Mouse (Mus musculus) embryonic facial prominence, embryonic 10.5 days (tissue): ENCODE measurements around the gene Zfp108. TPM values are rescaled to one million over a fixed set of nuclear protein-coding genes. Genes with fewer than 3 reads are reported as not detected.
A peak's percentile ranks its signal among the peaks of the same experiment; 100 is the strongest.

Source experiments
- DNase-seq: peaks from one replicate; pipeline ENCODE4 v3.0.0-alpha.2; 2017; ENCODE audit warnings: low spot score
- H3K27ac ChIP-seq: fragments of 300-500 bp; sonication (generic); replicated peaks from 2 replicates; pipeline ENCODE4 v1.5.1; 2016; ENCODE audit warnings: mild to moderate bottlenecking
- H3K27me3 ChIP-seq: fragments of 300-500 bp; sonication (generic); replicated peaks from 2 replicates; pipeline ENCODE4 v1.6.1; 2016; ENCODE audit warnings: low read depth, mild to moderate bottlenecking; ENCODE audit not compliant: poor library complexity, severe bottlenecking
- H3K36me3 ChIP-seq: fragments of 300-500 bp; sonication (generic); replicated peaks from 2 replicates; pipeline ENCODE4 v1.6.1; 2016; ENCODE audit warnings: mild to moderate bottlenecking, moderate library complexity
- H3K4me1 ChIP-seq: fragments of 300-500 bp; sonication (generic); 2 replicates; pipeline ENCODE4 v1.6.1; 2016
- H3K4me3 ChIP-seq: fragments of 300-500 bp; sonication (generic); 2 replicates; pipeline ENCODE4 v1.5.1; 2016; ENCODE audit warnings: mild to moderate bottlenecking, moderate library complexity
- H3K9me3 ChIP-seq: fragments of 300-500 bp; sonication (generic); 2 replicates; pipeline ENCODE4 v1.6.1; 2016; ENCODE audit warnings: mild to moderate bottlenecking
- WGBS: fragments of 180-500 bp; shearing (Covaris S2); methylation state at CpG from one replicate; pipeline ENCODE4 v1.1.7; 2016; 5-methylcytosine and 5-hydroxymethylcytosine counted together
- polyA plus RNA-seq: library from polyadenylated mRNA; unstranded; fragments of >200 nt; fragmentation: Nextera tagmentation; extraction: Ambion mirVana; gene quantifications from 2 replicates; pipeline ENCODE4 v1.2.1, GENCODE M21; 2016

Zfp108 gene
- polyA plus RNA-seq, 1 experiment from 2014 or later, result 3.1 TPM

DNA sequence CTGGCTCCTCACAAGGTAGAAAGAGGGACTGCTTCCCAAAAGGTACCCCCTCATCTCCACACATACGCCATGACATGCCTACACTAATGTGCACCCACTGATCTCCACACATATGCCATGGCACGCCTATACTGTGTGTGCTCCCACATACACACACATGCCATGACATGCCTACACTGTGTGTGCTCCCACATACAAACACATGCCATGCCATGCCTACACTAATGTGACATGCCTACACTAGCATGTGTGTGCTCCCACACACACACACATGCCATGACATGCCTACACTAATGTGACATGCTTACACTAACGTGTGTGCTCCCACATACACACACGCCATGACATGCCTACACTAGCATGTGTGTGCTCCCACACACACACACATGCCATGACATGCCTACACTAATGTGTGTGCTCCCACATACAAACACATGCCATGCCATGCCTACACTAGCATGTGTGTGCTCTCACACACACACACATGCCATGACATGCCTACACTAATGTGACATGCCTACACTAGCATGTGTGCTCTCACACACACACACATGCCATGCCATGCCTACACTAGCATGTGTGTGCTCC lies 35.6 kb downstream of the Zfp108 start:
- 91% methylated on average over 4 of the region's 4 CpGs for WGBS
- Histone ChIP-seq H3K4me1 (no peaks in the 10 kb centered on the region), H3K27ac (no peak overlapping the region), H3K9me3 (peaks cover 14% of the 10 kb centered on the region; the same call in 1 of the 2 replicates), H3K4me3 (no peak overlapping the region), H3K36me3 (peaks cover 81% of the 10 kb centered on the region), H3K27me3 (no peaks in the 10 kb centered on the region)
- DNase-seq, result no peak

GRCm38 (mm10) chr7:24291387-24292090 lies 36.9 kb downstream of the Zfp108 start:
- peaks cover 14% of the 10 kb centered on the region; the same call in 1 of the 2 replicates for H3K9me3 ChIP-seq
- WGBS, result 90% methylated on average over 27 of the region's 27 CpGs
- no peak overlapping the region for H3K4me3 ChIP-seq
- H3K27me3 ChIP-seq, result no peaks in the 10 kb centered on the region
- H3K4me1 ChIP-seq, result no peaks in the 10 kb centered on the region
- no peak overlapping the region for H3K27ac ChIP-seq
- DNase-seq, result no peak
- peaks cover 95% of the 10 kb centered on the region for H3K36me3 ChIP-seq

- Histone ChIP-seq H3K4me3 (no peak overlapping the region), H3K4me1 (peaks cover 7% of the 10 kb centered on the region), H3K27me3 (no peaks in the 10 kb centered on the region), H3K9me3 (peaks cover 10% of the 10 kb centered on the region; the same call in 1 of the 2 replicates), H3K36me3 (peaks cover 96% of the 10 kb centered on the region), H3K27ac (no peak overlapping the region)
- no peak for DNase-seq
- WGBS, result 87% methylated on average over 12 of the region's 12 CpGs
Observed at GRCm38 (mm10) chr7:24293061-24293851, 38.7 kb downstream of the Zfp108 start.

DNA sequence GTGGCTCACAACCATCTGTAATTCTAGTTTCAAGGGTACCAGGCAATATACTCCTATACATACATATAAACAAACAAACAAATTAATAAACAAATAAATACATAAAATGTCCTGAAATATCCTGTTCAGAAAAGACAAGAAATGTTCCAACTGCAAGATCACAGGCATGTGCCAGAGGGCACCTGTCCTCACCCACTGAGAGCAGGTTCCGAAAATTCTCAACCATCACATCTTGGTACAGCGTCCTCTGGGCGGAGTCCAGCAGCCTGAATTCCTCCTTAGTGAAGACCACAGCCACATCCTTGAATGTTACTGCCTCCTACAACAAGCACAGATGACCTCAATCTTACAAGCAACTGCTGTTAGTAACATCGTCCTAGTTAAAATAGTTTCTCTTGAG lies 40.2 kb downstream of the Zfp108 start:
- DNase-seq, result no peak
- H3K36me3 ChIP-seq, result peaks cover 81% of the 10 kb centered on the region
- H3K27me3 ChIP-seq, result no peaks in the 10 kb centered on the region
- peaks cover 10% of the 10 kb centered on the region; the same call in 1 of the 2 replicates for H3K9me3 ChIP-seq
- H3K4me1 ChIP-seq, result peaks cover 10% of the 10 kb centered on the region
- 95% methylated on average over 4 of the region's 4 CpGs for WGBS
- H3K4me3 ChIP-seq, result no peak overlapping the region
- no peak overlapping the region for H3K27ac ChIP-seq

DNA sequence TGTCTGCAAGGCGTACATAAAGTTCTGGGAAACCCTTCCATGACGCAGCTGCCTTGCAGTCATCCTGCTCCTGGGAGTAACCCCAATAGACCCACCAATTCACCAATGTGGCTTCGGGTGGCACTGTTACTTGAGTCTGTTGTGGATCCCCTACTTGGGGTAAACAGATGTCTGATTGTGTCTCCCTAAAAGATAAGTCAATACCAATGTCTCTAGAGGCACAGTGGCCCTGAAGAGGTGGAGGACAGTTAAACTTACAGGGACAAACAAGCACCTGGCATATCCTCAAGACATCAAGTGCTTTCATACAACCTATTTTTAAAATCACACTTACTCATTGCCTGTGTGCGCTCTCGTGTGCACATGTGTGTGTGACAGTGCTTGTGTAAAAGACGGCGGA lies 40.8 kb downstream of the Zfp108 start:
- peaks cover 10% of the 10 kb centered on the region; the same call in 1 of the 2 replicates for H3K9me3 ChIP-seq
- H3K36me3 ChIP-seq, result peaks cover 75% of the 10 kb centered on the region
- DNase-seq, result no peak
- no peaks in the 10 kb centered on the region for H3K27me3 ChIP-seq
- H3K27ac ChIP-seq, result no peak overlapping the region
- peaks cover 15% of the 10 kb centered on the region for H3K4me1 ChIP-seq
- WGBS, result 96% methylated on average over 7 of the region's 7 CpGs
- H3K4me3 ChIP-seq, result no peak overlapping the region

DNA sequence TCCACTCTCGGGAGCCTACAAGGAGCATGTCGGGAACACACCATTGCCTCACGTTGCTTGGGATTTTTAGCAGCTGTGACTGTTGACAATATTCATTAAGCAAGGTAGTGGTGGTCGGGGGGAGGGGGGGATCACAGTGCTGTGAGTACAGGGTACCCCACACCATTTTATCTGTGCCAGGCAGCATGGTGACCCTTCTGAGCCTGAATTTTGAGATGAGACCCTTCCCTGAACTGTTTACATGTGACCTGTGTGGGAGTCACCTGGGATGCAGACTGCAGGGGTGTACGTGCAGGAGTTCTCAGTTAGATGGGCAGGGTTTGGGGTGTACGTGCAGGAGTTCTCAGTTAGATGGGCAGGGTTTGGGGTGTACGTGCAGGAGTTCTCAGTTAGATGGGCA lies 41.8 kb downstream of the Zfp108 start:
- H3K27ac ChIP-seq, result no peak overlapping the region
- WGBS, result 93% methylated on average over 7 of the region's 7 CpGs
- H3K27me3 ChIP-seq, result no peaks in the 10 kb centered on the region
- DNase-seq, result no peak
- peaks cover 65% of the 10 kb centered on the region for H3K36me3 ChIP-seq
- H3K9me3 ChIP-seq, result peaks cover 8% of the 10 kb centered on the region; the same call in 1 of the 2 replicates
- peaks cover 21% of the 10 kb centered on the region for H3K4me1 ChIP-seq
- H3K4me3 ChIP-seq, result no peak overlapping the region

GRCm38 (mm10) chr7:24297361-24298095 lies 42.9 kb downstream of the Zfp108 start:
- no peak for DNase-seq
- H3K4me3 ChIP-seq, result peak overlapping the region; percentile 75
- H3K36me3 ChIP-seq, result peaks cover 65% of the 10 kb centered on the region

GRCm38 (mm10) chr7:24298635-24298972 lies 44.0 kb downstream of the Zfp108 start:
- Histone ChIP-seq H3K4me1 (peaks cover 21% of the 10 kb centered on the region), H3K36me3 (peaks cover 65% of the 10 kb centered on the region), H3K27me3 (no peaks in the 10 kb centered on the region), H3K4me3 (peak overlapping the region; percentile 75), H3K27ac (peak overlapping the region; percentile 96), H3K9me3 (no peaks in the 10 kb centered on the region; the same call in 1 of the 2 replicates)
- WGBS, result under 1% methylated on average over 12 of the region's 12 CpGs
- peak; percentile 73 for DNase-seq

More at GRCm38 (mm10) chr7:24297361-24298095, 42.9 kb downstream of the Zfp108 start:
- H3K9me3 ChIP-seq, result no peaks in the 10 kb centered on the region; the same call in 1 of the 2 replicates
- no peaks in the 10 kb centered on the region for H3K27me3 ChIP-seq
- WGBS, result 89% methylated on average over 15 of the region's 15 CpGs
- H3K4me1 ChIP-seq, result peaks cover 21% of the 10 kb centered on the region
- no peak overlapping the region for H3K27ac ChIP-seq

DNA sequence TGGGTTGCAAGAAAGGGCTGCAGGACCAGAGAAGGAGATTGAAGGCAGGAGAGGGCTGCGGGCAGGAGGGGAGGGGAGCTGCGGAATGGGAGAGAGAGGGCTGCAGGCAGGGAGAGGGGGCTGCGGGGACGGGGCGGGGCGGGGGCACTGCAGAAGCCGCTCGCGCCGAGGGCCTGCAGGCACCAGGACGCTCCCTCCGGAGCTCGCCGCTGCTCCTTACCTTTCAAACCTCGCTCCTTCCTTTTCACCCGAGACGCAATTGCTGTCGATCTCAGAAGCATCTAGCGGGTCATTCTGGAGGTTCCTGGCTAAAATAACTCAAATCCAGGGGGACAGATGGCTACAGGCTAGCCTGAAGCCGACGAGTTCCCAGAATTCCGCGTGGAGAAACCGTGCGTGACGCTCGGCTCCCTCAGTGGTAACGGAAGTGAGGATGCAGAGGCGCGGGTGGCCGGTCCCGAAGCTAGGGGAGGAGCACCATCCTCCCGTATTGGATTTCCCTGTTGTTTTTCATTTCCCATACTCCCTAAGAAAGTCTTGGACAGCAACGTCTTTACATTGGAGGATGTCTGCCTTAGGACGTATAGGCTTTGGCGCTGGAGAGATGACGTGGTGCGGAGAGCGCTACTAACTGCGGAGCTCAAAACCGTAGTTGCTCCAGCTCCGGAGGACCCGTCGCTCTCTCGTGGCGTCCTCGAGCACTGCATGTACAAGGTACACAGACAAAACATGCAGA lies 44.5 kb downstream of the Zfp108 start:
- H3K9me3 ChIP-seq, result no peaks in the 10 kb centered on the region; the same call in 1 of the 2 replicates
- H3K27ac ChIP-seq, result peak overlapping the region; percentile 96
- WGBS, result under 1% methylated on average over 45 of the region's 47 CpGs
- DNase-seq, result peak; percentile 90
- H3K4me1 ChIP-seq, result peaks cover 21% of the 10 kb centered on the region
- H3K27me3 ChIP-seq, result no peaks in the 10 kb centered on the region
- H3K4me3 ChIP-seq, result peak overlapping the region; percentile 75
- peaks cover 65% of the 10 kb centered on the region for H3K36me3 ChIP-seq

DNA sequence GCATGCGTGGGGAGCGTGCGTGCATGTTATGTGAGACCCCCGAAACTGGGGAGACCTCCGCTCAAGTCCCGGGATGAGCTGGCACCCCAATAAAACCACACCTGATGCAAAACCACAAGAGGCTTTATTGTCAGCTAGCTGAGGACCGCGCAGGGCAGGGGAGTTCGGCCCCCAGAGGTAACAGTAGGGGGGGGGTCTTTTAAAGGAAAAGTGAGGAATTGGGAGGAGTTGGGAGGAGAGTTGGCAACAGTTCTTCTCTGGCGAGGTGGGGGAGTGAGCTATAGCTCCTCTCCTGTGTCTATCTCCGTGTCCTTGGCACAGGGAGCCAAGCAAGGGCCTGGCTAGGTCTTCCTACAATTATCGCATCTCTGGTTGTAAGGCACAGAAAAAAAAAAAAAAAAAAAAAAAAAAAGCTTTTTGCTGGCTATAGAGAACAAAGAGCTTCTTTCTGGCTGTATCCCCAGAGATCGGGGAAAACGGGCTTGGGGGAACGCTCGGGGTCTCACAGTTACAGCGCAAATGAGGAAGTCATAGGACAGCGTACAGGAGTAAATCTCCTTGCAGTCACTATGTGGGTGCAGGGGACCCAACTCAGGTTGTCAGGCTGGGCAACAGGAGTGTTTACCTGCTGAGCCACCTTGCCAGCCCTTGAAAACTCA lies 45.4 kb downstream of the Zfp108 start:
- H3K9me3 ChIP-seq, result no peaks in the 10 kb centered on the region; the same call in 1 of the 2 replicates
- peak; percentile 49 for DNase-seq
- H3K4me3 ChIP-seq, result peak overlapping the region; percentile 75
- peaks cover 64% of the 10 kb centered on the region for H3K36me3 ChIP-seq
- H3K4me1 ChIP-seq, result peaks cover 21% of the 10 kb centered on the region
- WGBS, result under 1% methylated on average over 18 of the region's 18 CpGs
- peak overlapping the region; percentile 96 for H3K27ac ChIP-seq
- H3K27me3 ChIP-seq, result no peaks in the 10 kb centered on the region

DNA sequence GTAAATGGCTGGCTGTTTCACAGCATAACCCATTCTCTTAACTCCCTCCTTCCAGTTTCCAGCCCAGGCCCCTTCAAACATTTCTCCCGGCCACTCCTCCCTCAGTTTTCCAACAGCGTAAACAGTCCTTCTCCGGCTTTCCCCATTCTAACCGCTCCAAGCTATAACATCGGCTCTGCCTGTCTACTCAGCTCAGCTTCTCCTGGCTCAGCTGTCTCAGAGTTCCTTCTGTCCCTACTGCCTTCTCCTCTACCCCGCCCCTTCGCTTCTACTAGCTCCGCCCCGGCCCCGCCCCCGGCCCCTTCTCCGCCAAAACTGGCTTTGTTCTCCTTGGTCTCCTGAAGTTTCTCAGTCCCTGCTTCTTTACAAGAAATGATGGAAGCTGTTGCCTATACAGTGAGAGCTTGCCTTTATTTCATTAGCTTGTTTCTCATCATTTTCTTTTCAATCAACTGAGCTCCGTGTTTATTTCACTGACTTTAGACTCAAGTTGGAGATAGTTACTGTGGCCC lies 46.2 kb downstream of the Zfp108 start, which contains the start of gene Zfp61:
Zfp61 (minus strand) TSS at position 462 of the 512 bp plus-strand sequence.
- no peaks in the 10 kb centered on the region for H3K27me3 ChIP-seq
- peaks cover 60% of the 10 kb centered on the region for H3K36me3 ChIP-seq
- H3K9me3 ChIP-seq, result no peaks in the 10 kb centered on the region
- peaks cover 21% of the 10 kb centered on the region for H3K4me1 ChIP-seq
- peak within 1 kb of the TSS; percentile 75 for H3K4me3 ChIP-seq
- peak; percentile 90 for DNase-seq
- H3K27ac ChIP-seq, result peak within 1 kb of the TSS; percentile 96
- under 1% methylated on average over 13 of the region's 13 CpGs for WGBS
